Mouse (Mus musculus) forebrain, embryonic 15.5 days (tissue): Measurements from ENCODE around the gene Acvr1. TPM values are rescaled to one million over a fixed set of nuclear protein-coding genes. Genes with fewer than 3 reads are reported as not detected.

ENCODE experiments used
- ATAC-seq: fragments of 200-750 bp; cut with Nextera tagmentation; replicated peaks from 2 replicates; pipeline ENCODE4 v1.8.0; 2017; ENCODE audit warnings: mild to moderate bottlenecking, moderate TSS enrichment, moderate library complexity
- H3K27ac ChIP-seq: fragments of 300-500 bp; sonication (generic); replicated peaks from 2 replicates; pipeline ENCODE4 v1.5.1; 2015; ENCODE audit warnings: mild to moderate bottlenecking, inconsistent platforms
- H3K27me3 ChIP-seq: fragments of 300-500 bp; sonication (generic); 2 replicates; pipeline ENCODE4 v1.6.1; 2015; ENCODE audit warnings: inconsistent platforms
- H3K36me3 ChIP-seq: fragments of 300-500 bp; sonication (generic); 2 replicates; pipeline ENCODE4 v1.6.1; 2015; ENCODE audit warnings: mild to moderate bottlenecking, inconsistent platforms
- H3K4me1 ChIP-seq: fragments of 300-500 bp; sonication (generic); 2 replicates; pipeline ENCODE4 v1.6.1; 2015; ENCODE audit warnings: inconsistent platforms
- H3K4me2 ChIP-seq: fragments of 300-500 bp; sonication (generic); replicated peaks from 2 replicates; pipeline ENCODE4 v1.6.1; 2015; ENCODE audit warnings: mild to moderate bottlenecking, inconsistent platforms
- H3K4me3 ChIP-seq: fragments of 300-500 bp; sonication (generic); 2 replicates; pipeline ENCODE4 v1.5.1; 2015; ENCODE audit warnings: mild to moderate bottlenecking, inconsistent platforms
- H3K9ac ChIP-seq: fragments of 300-500 bp; sonication (generic); replicated peaks from 2 replicates; pipeline ENCODE4 v1.6.1; 2015; ENCODE audit warnings: mild to moderate bottlenecking, inconsistent platforms
- H3K9me3 ChIP-seq: fragments of 300-500 bp; sonication (generic); 2 replicates; pipeline ENCODE4 v1.6.1; 2016; ENCODE audit warnings: inconsistent platforms
- WGBS: fragments of 180-500 bp; shearing (Covaris S2); methylation state at CpG from one replicate; pipeline ENCODE4 v1.1.7; 2015; ENCODE audit warnings: mixed read lengths; 5-methylcytosine and 5-hydroxymethylcytosine counted together
- polyA plus RNA-seq: library from polyadenylated mRNA; unstranded; fragments of >200 nt; fragmentation: Nextera tagmentation; extraction: Ambion mirVana; gene quantifications from 2 replicates; pipeline ENCODE4 v1.2.1, GENCODE M21; 2015

Acvr1 gene
- polyA plus RNA-seq, 1 experiment from 2014 or later, result 7.9 TPM

GRCm38 (mm10) chr2:58589637-58590036 is 22.7 kb upstream of the Acvr1 start:
- H3K9me3 ChIP-seq, result no peaks in the 10 kb centered on the region
- no peak for ATAC-seq

GRCm38 (mm10) chr2:58586311-58586710 is 19.4 kb upstream of the Acvr1 start:
- no peaks in the 10 kb centered on the region for H3K27me3 ChIP-seq
- H3K27ac ChIP-seq, result peak overlapping the region; percentile 92
- no peak overlapping the region for H3K9ac ChIP-seq
- H3K4me3 ChIP-seq, result no peak overlapping the region
- whole genome bisulfite sequencing, result 34% methylated on average over 10 of the region's 10 CpGs
- H3K4me1 ChIP-seq, result peaks cover 21% of the 10 kb centered on the region
- H3K9me3 ChIP-seq, result no peaks in the 10 kb centered on the region
- no peak overlapping the region; the same call in 1 of the 2 replicates for H3K4me2 ChIP-seq
- peak; percentile 94 for ATAC-seq
- no peaks in the 10 kb centered on the region for H3K36me3 ChIP-seq

More at GRCm38 (mm10) chr2:58589637-58590036, 22.7 kb upstream of the Acvr1 start:
- H3K36me3 ChIP-seq, result no peaks in the 10 kb centered on the region
- H3K9ac ChIP-seq, result no peak overlapping the region
- H3K27ac ChIP-seq, result no peak overlapping the region
- peaks cover 21% of the 10 kb centered on the region for H3K4me1 ChIP-seq
- H3K4me3 ChIP-seq, result no peak overlapping the region
- no peaks in the 10 kb centered on the region for H3K27me3 ChIP-seq
- WGBS, result 68% methylated on average over 4 of the region's 4 CpGs
- no peak overlapping the region for H3K4me2 ChIP-seq

- Histone ChIP-seq H3K36me3 (no peaks in the 10 kb centered on the region), H3K9ac (no peak overlapping the region), H3K4me3 (no peak overlapping the region), H3K4me2 (no peak overlapping the region), H3K27ac (no peak overlapping the region), H3K27me3 (no peaks in the 10 kb centered on the region), H3K9me3 (no peaks in the 10 kb centered on the region), H3K4me1 (peaks cover 2% of the 10 kb centered on the region)
- ATAC-seq, result no peak
- 92% methylated on average over 2 of the region's 2 CpGs for WGBS
Measured at GRCm38 (mm10) chr2:58574167-58574566, 7.2 kb upstream of the Acvr1 start.

GRCm38 (mm10) chr2:58568841-58569645 is 2.1 kb upstream of the Acvr1 start:
- peak overlapping the region; percentile 97 for H3K27ac ChIP-seq
- H3K9ac ChIP-seq, result peak overlapping the region; percentile 96
- H3K27me3 ChIP-seq, result no peaks in the 10 kb centered on the region
- H3K36me3 ChIP-seq, result no peaks in the 10 kb centered on the region
- H3K4me2 ChIP-seq, result peak overlapping the region; percentile 56
- ATAC-seq, result no peak
- peaks cover 35% of the 10 kb centered on the region for H3K4me1 ChIP-seq
- WGBS, result 43% methylated on average over 4 of the region's 4 CpGs
- H3K9me3 ChIP-seq, result no peaks in the 10 kb centered on the region
- peak overlapping the region; percentile 81 for H3K4me3 ChIP-seq

- Histone ChIP-seq H3K4me2 (peak overlapping the region; percentile 56), H3K27me3 (no peaks in the 10 kb centered on the region), H3K27ac (peak overlapping the region; percentile 97), H3K9me3 (no peaks in the 10 kb centered on the region), H3K9ac (peak overlapping the region; percentile 96), H3K4me3 (peak overlapping the region; percentile 81), H3K36me3 (no peaks in the 10 kb centered on the region), H3K4me1 (peaks cover 45% of the 10 kb centered on the region)
- no peak for ATAC-seq
- 7% methylated on average over 12 of the region's 12 CpGs for WGBS
Measured at GRCm38 (mm10) chr2:58567866-58568719, 1.1 kb upstream of the Acvr1 start.

GRCm38 (mm10) chr2:58566410-58567065 is 419 bp downstream of the Acvr1 start:
- Histone ChIP-seq H3K4me3 (peak overlapping the region; percentile 81), H3K9me3 (no peaks in the 10 kb centered on the region), H3K4me1 (peaks cover 49% of the 10 kb centered on the region), H3K27me3 (no peaks in the 10 kb centered on the region), H3K36me3 (no peaks in the 10 kb centered on the region), H3K27ac (peak overlapping the region; percentile 97), H3K9ac (peak overlapping the region; percentile 96), H3K4me2 (peak overlapping the region; percentile 56)
- ATAC-seq, result peak; percentile 72
- WGBS, result under 1% methylated on average over 78 of the region's 78 CpGs

- Histone ChIP-seq H3K27me3 (no peaks in the 10 kb centered on the region), H3K36me3 (no peaks in the 10 kb centered on the region), H3K4me1 (peaks cover 49% of the 10 kb centered on the region), H3K9ac (peak overlapping the region; percentile 96), H3K4me3 (peak overlapping the region; percentile 81), H3K4me2 (peak overlapping the region; percentile 56), H3K9me3 (no peaks in the 10 kb centered on the region), H3K27ac (peak overlapping the region; percentile 97)
- no peak for ATAC-seq
- 2% methylated on average over 6 of the region's 6 CpGs for WGBS
Measured at GRCm38 (mm10) chr2:58566049-58566409, 928 bp downstream of the Acvr1 start.

- ATAC-seq, result no peak
- peaks cover 49% of the 10 kb centered on the region for H3K4me1 ChIP-seq
- WGBS, result 35% methylated on average over 6 of the region's 6 CpGs
- no peaks in the 10 kb centered on the region for H3K9me3 ChIP-seq
- H3K27me3 ChIP-seq, result no peaks in the 10 kb centered on the region
- H3K4me3 ChIP-seq, result peak overlapping the region; percentile 81
- no peaks in the 10 kb centered on the region for H3K36me3 ChIP-seq
- H3K4me2 ChIP-seq, result peak overlapping the region; percentile 56
- H3K27ac ChIP-seq, result no peak overlapping the region
- H3K9ac ChIP-seq, result peak overlapping the region; percentile 96
Measured at GRCm38 (mm10) chr2:58565267-58565666, 1.7 kb downstream of the Acvr1 start.

GRCm38 (mm10) chr2:58562137-58562536 is 4.8 kb downstream of the Acvr1 start:
- ATAC-seq, result no peak

GRCm38 (mm10) chr2:58557045-58557845 is 9.7 kb downstream of the Acvr1 start:
- no peak for ATAC-seq
- H3K27me3 ChIP-seq, result no peaks in the 10 kb centered on the region
- 91% methylated on average over 9 of the region's 9 CpGs for WGBS
- no peaks in the 10 kb centered on the region for H3K9me3 ChIP-seq
- no peaks in the 10 kb centered on the region for H3K36me3 ChIP-seq
- H3K4me3 ChIP-seq, result no peak overlapping the region
- H3K4me2 ChIP-seq, result no peak overlapping the region
- H3K9ac ChIP-seq, result no peak overlapping the region
- H3K4me1 ChIP-seq, result peaks cover 13% of the 10 kb centered on the region; the same call in 1 of the 2 replicates
- H3K27ac ChIP-seq, result no peak overlapping the region

More at GRCm38 (mm10) chr2:58562137-58562536, 4.8 kb downstream of the Acvr1 start:
- Histone ChIP-seq H3K4me3 (no peak overlapping the region), H3K9me3 (no peaks in the 10 kb centered on the region), H3K9ac (no peak overlapping the region), H3K27me3 (no peaks in the 10 kb centered on the region), H3K27ac (no peak overlapping the region), H3K36me3 (no peaks in the 10 kb centered on the region), H3K4me2 (no peak overlapping the region), H3K4me1 (peaks cover 34% of the 10 kb centered on the region)
- WGBS, result 85% methylated on average over 4 of the region's 4 CpGs

- H3K4me1 ChIP-seq, result peaks cover 28% of the 10 kb centered on the region
- ATAC-seq, result no peak
- H3K4me3 ChIP-seq, result no peak overlapping the region
- WGBS, result 43% methylated on average over 3 of the region's 3 CpGs
- no peaks in the 10 kb centered on the region for H3K36me3 ChIP-seq
- no peaks in the 10 kb centered on the region for H3K27me3 ChIP-seq
- no peak overlapping the region for H3K4me2 ChIP-seq
- no peak overlapping the region for H3K27ac ChIP-seq
- H3K9me3 ChIP-seq, result no peaks in the 10 kb centered on the region
- H3K9ac ChIP-seq, result no peak overlapping the region
Measured at GRCm38 (mm10) chr2:58552296-58552695, 14.7 kb downstream of the Acvr1 start.
